Mouse (Mus musculus) layer of hippocampus, postnatal 25 days (tissue): ENCODE data around the gene Cables2. TPM values are rescaled to one million over a fixed set of nuclear protein-coding genes. Genes with fewer than 3 reads are reported as not detected.
A peak's percentile ranks its signal among the peaks of the same experiment; 100 is the strongest.

Experiments
- DNase-seq, 2 experiments: peaks; one replicate each; pipeline ENCODE4 v3.0.0; 2022; ENCODE audit warnings: mixed read lengths in 2 of 2, low spot score in 1 of 2; ENCODE audit errors: extremely low spot score in 1 of 2
- total RNA-seq, 2 experiments: library from RNA; stranded (reverse); gene quantifications; 2 replicates each; pipeline ENCODE4 v1.2.3; 2021

Gene Cables2
- 10 to 100 TPM; 32.3 to 38.2 TPM for total RNA-seq

- peak; percentile 72 to 77 for DNase-seq
Observed at GRCm38 (mm10) chr2:180273394-180274244, at the start of gene Cables2. TSS of gene Cables2 (minus strand) at chr2:180273496.

- DNase-seq = no peak
Observed at GRCm38 (mm10) chr2:180322674-180323355, 49.5 kb upstream of the Cables2 start.

GRCm38 (mm10) chr2:180320216-180320615 lies 46.9 kb upstream of the Cables2 start:
- DNase-seq = no peak

GRCm38 (mm10) chr2:180317591-180317990 lies 44.3 kb upstream of the Cables2 start:
- DNase-seq = no peak

- DNase-seq = no peak
Observed at GRCm38 (mm10) chr2:180314292-180314691, 41.0 kb upstream of the Cables2 start.

GRCm38 (mm10) chr2:180311147-180311546 lies 37.9 kb upstream of the Cables2 start:
- DNase-seq = no peak

GRCm38 (mm10) chr2:180307680-180308079 lies 34.4 kb upstream of the Cables2 start:
- DNase-seq = no peak

- peak in 1 of 2 experiments; percentile 7 for DNase-seq
Observed at GRCm38 (mm10) chr2:180306423-180307168, 33.3 kb upstream of the Cables2 start.

- DNase-seq = no peak
Observed at GRCm38 (mm10) chr2:180306009-180306408, 32.7 kb upstream of the Cables2 start.

GRCm38 (mm10) chr2:180305490-180305889 lies 32.2 kb upstream of the Cables2 start:
- DNase-seq = no peak

GRCm38 (mm10) chr2:180304554-180304953 lies 31.3 kb upstream of the Cables2 start:
- DNase-seq = no peak

- DNase-seq = no peak
Observed at GRCm38 (mm10) chr2:180303468-180303867, 30.2 kb upstream of the Cables2 start.

- DNase-seq = no peak
Observed at GRCm38 (mm10) chr2:180302201-180302600, 28.9 kb upstream of the Cables2 start.

- DNase-seq = no peak
Observed at GRCm38 (mm10) chr2:180300771-180301170, 27.5 kb upstream of the Cables2 start.

GRCm38 (mm10) chr2:180300252-180300651 lies 27.0 kb upstream of the Cables2 start:
- no peak for DNase-seq

GRCm38 (mm10) chr2:180292906-180293305 lies 19.6 kb upstream of the Cables2 start:
- no peak for DNase-seq

GRCm38 (mm10) chr2:180292026-180292425 lies 18.7 kb upstream of the Cables2 start:
- DNase-seq = no peak

GRCm38 (mm10) chr2:180291566-180291965 lies 18.3 kb upstream of the Cables2 start:
- no peak for DNase-seq

GRCm38 (mm10) chr2:180290503-180290902 lies 17.2 kb upstream of the Cables2 start:
- no peak for DNase-seq

GRCm38 (mm10) chr2:180289440-180290108 lies 16.3 kb upstream of the Cables2 start, which contains the start of gene Rbbp8nl:
TSS of gene Rbbp8nl (minus strand) at chr2:180289879.
- DNase-seq = no peak
